21 mouse cellular contexts compared by ENCODE assay signal in the genomic region with DNA sequence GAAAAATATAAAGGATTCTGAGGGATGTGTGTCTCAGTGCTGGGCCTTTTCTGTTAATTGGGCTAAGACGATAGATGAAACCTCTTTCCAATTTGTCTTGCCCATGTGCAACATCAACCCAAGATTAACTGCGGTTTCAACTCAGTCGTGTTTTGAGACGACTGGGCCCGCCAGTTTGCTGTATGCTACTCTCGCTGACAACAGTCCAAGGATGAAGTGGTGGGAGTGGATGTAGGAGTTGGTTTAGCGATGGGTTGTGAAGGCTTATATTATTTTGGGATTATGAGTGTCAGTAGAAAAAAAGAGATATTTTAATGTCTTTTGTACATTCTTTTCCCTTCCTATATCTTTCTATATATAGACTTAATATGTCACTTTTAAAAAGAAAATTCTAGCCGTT. TPM values are rescaled to one million over a fixed set of nuclear protein-coding genes. Genes with fewer than 3 reads are reported as not detected.
DNase-seq lines count a peak whose midpoint lies in the region; ATAC-seq lines count a peak whose summit lies in the region.
"Had no signal": no experiment of that assay in that cellular context is flagged by ENCODE, and none has a peak within 500 bp of the region (broad histone marks: within the 10 kb centered on the region; RNA-seq: fewer than 3 reads in every experiment).

No protein-coding gene starts in this region.

- intact Hi-C loops in left cerebral cortex, postnatal 10 days (cut with DNase I), result no loop called here

- DNase-seq in frontal cortex, postnatal 10 days (ENCODE audit: low spot score in 2 of 2), result no peak
- peak; percentile 18 to 44 for DNase-seq in left cerebral cortex, adult 18-20 months (ENCODE audit: low spot score in 2 of 2)
- no peak for DNase-seq in left cerebral cortex, postnatal 10 days (ENCODE audit: extremely low spot score in 1 of 2, low spot score in 2 of 2)
- peak; percentile 33 to 55 for DNase-seq in right cerebral cortex, adult 2 months (ENCODE audit: low spot score in 2 of 2)
- DNase-seq in kidney, postnatal 25 days, result no peak
- DNase-seq in layer of hippocampus, adult 9-10 months (ENCODE audit: low spot score), result no peak
- DNase-seq: adrenal gland, adult 8-10 months; adrenal gland, postnatal 36 days; B cell, adult 2 months; cerebellum, adult 11 months; cerebellum, adult 8-10 months; cerebellum, postnatal 14 days; embryo, embryonic 11 days; gastrocnemius, postnatal 25 days had no signal

- peak; percentile 81 for ATAC-seq in frontal cortex, adult (ENCODE audit: low TSS enrichment)
- ATAC-seq: CD4-positive, CD25-positive, alpha-beta regulatory T cell, adult 4 months; forebrain, embryonic 15.5 days had no signal

RNA-seq across cellular contexts. Expression of gene Atp13a5, which starts 3.9 kb away (rescaled TPM):
- 1 to 10 TPM; 8.4 to 8.5 TPM for total RNA-seq in left cerebral cortex, adult 18-20 months (2021)
- total RNA-seq in left cerebral cortex, postnatal 10 days (2021), result 10 to 100 TPM; 10.4 to 12.4 TPM
- total RNA-seq: adrenal gland, adult 8-10 months; adrenal gland, postnatal 36 days; common myeloid progenitor, adult 5-6 weeks; granulocyte monocyte progenitor cell, adult 5-6 weeks; heart, adult 8-10 months; heart, postnatal 25 days had no signal

Comparison
In these comparisons a context has a peak if more than half of its experiments do, and no peak if none do; other contexts are left out.
1. DNase-seq: peak in left cerebral cortex, adult 18-20 months (2 of 2) and right cerebral cortex, adult 2 months (2 of 2); none in frontal cortex, postnatal 10 days (0 of 2), left cerebral cortex, postnatal 10 days (0 of 2), kidney, postnatal 25 days (0 of 2) and layer of hippocampus, adult 9-10 months (single experiment).